In the genomic region with DNA sequence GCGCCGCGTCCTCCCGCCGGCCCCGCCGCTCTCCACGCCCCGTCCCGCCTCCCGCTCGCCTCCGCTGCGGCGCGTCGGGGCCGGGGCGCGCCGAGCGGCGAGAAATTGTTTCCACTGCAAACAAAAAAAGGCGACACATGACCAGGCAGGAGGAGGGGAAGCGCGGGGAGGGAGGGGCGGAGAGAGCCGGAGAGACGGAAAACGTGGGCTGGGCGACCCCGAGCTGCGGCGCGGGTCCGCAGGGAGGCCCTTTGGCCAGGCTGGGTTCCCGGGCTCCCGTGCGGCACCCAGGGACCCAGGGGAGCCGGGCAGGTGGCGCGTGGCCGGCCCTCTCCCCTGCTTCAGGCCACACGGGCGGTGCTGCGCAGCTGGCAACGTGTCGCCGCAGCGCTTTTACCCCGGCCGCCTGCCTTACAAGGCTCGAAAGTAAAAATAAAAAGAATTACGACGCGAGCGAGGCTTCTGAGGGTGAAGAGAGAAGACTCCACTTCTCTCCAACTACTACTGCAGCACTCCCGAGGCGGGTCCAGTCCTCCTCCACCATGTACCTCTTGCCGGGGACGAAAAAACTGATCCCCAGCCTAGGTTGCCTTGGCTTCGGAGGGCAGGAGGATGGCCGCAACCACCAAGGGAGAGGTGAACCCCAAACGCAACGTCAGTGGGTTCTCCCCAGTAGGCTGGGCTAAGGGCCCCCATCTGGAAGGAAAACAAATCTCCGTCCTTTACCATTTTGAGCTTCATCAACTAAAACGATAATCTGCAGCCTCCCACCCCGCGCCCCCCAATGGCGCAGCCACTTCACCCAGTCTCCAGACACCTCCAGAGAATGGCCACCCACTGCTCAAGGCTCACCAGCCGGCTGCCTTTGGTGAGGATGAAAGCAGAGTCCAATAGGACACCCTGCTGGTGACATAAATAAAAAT, we compare ENCODE assay signal across 8 mouse cellular contexts.
DNase-seq lines count a peak whose midpoint lies in the region; ATAC-seq and TF ChIP-seq lines count a peak whose summit lies in the region.

No protein-coding gene starts in this region.

- H3K4me1 ChIP-seq in hindbrain, postnatal 0 days (ENCODE audit: insufficient read depth, low read length) = no peaks in the 10 kb centered on the region

- H3K27me3 ChIP-seq in hindbrain, postnatal 0 days (ENCODE audit: insufficient read depth, low read length) = no peaks in the 10 kb centered on the region

- peak overlapping the region; percentile 97 for H3K27ac ChIP-seq in gastrocnemius, adult 2 months
- H3K27ac ChIP-seq in hindbrain, postnatal 0 days = peak overlapping the region; percentile 86
- H3K27ac ChIP-seq in left cerebral cortex, adult 2 months = peak overlapping the region; percentile 95

- H3K4me2 ChIP-seq in hindbrain, postnatal 0 days (ENCODE audit: low read depth, low read length) = peak overlapping the region; percentile 91

- peak; percentile 82 for ATAC-seq in hindbrain, postnatal 0 days
- peak; percentile 69 for ATAC-seq in megakaryocyte, adult 5-6 weeks (ENCODE audit: poor library complexity, severe bottlenecking)

- peak overlapping the region; percentile 77 for H3K9ac ChIP-seq in hindbrain, postnatal 0 days (replicated peaks; ENCODE audit: low read length)

- peak; percentile 53 for TF ChIP-seq CTCF in gastrocnemius, adult 2 months (IDR thresholded peaks at IDR 0.05)
- peak; percentile 56 for TF ChIP-seq CTCF in hindbrain, postnatal 0 days (IDR thresholded peaks at IDR 0.05; ENCODE audit: low read depth)
- peak; percentile 42 for TF ChIP-seq CTCF in left cerebral cortex, adult 2 months (IDR thresholded peaks at IDR 0.05)

- H3K36me3 ChIP-seq in hindbrain, postnatal 0 days (ENCODE audit: insufficient read depth, low read length) = no peaks in the 10 kb centered on the region

- DNase-seq in T-cell, adult 2 months (ENCODE audit: low spot score) = peak; percentile 84
- DNase-seq in cerebellum, postnatal 4 days (ENCODE audit: low spot score in 2 of 2) = peak; percentile 59 to 80
- DNase-seq in gastrocnemius, adult 2 months = peak; percentile 92
- DNase-seq in hindbrain, postnatal 0 days (ENCODE audit: low spot score) = peak; percentile 92
- peak; percentile 73 to 84 for DNase-seq in left cerebral cortex, adult 2 months (ENCODE audit: extremely low spot score in 1 of 2, low spot score in 2 of 2)
- peak; percentile 81 for DNase-seq in right cerebral cortex, adult 18-20 months
- peak; percentile 76 for DNase-seq in urinary bladder, adult 2 months (ENCODE audit: low spot score)

- WGBS in hindbrain, postnatal 0 days = under 1% methylated on average over 67 of the region's 71 CpGs

- H3K4me3 ChIP-seq in gastrocnemius, adult 2 months = peak overlapping the region; percentile 98
- H3K4me3 ChIP-seq in hindbrain, postnatal 0 days (ENCODE audit: low read length) = peak overlapping the region; percentile 89
- H3K4me3 ChIP-seq in left cerebral cortex, adult 2 months = peak overlapping the region; percentile 86

- no peaks in the 10 kb centered on the region for H3K9me3 ChIP-seq in hindbrain, postnatal 0 days (ENCODE audit: low read length)

- intact Hi-C loops in gastrocnemius, adult 2 months (cut with DNase I) = loop anchor here (2.0 to 5.0 kb wide), 6 partner anchors 46 to 296 kb away; partner anchors contain the start of gene Foxn3
- intact Hi-C loops in left cerebral cortex, adult 2 months (cut with DNase I) = loop anchor here (2.0 to 10.0 kb wide), 5 partner anchors 61 to 296 kb away; partner anchors contain the start of gene Foxn3

Comparison
In these comparisons a context has a peak if more than half of its experiments do, and no peak if none do; other contexts are left out.
1. Peak in every context shown above with its lines: DNase-seq, ATAC-seq, H3K4me3 ChIP-seq and H3K27ac ChIP-seq.